Mouse (Mus musculus) hematopoietic stem cell, adult 5-6 weeks (primary cell): Measurements from ENCODE around the gene Ttc33. TPM values are rescaled to one million over a fixed set of nuclear protein-coding genes. Genes with fewer than 3 reads are reported as not detected.

Source experiments
- ATAC-seq, 2 experiments: fragments of 125-278 bp in 1 of 2; replicated peaks in 1 of 2; 2 replicates each; pipeline ENCODE4 v1.8.0; 2016 to 2017; ENCODE audit warnings: inconsistent platforms in 2 of 2, mild to moderate bottlenecking in 2 of 2, moderate number of reproducible peaks in 2 of 2, low read depth in 1 of 2, moderate TSS enrichment in 1 of 2; ENCODE audit not compliant: low FRiP score in 2 of 2, poor library complexity in 2 of 2, severe bottlenecking in 2 of 2, insufficient read depth in 1 of 2, low TSS enrichment in 1 of 2
- total RNA-seq: library from RNA; stranded (forward); fragments of 172-1452, 232-1000 nt; gene quantifications from 2 replicates; pipeline ENCODE4 v1.2.3, GENCODE M21; 2017

Ttc33 gene
- total RNA-seq, 1 experiment from 2014 or later, result 76.6 TPM

- ATAC-seq, result no peak
Measured at GRCm38 (mm10) chr15:5235527-5235926, 50.2 kb downstream of the Ttc33 start.

- peak; percentile 66 to 77; a peak in 3 of 4 replicates for ATAC-seq
Measured at GRCm38 (mm10) chr15:5236538-5236937, 51.2 kb downstream of the Ttc33 start.

- ATAC-seq, result peak; percentile 17 to 41
Measured at GRCm38 (mm10) chr15:5237012-5237660, 51.8 kb downstream of the Ttc33 start.

- no peak for ATAC-seq
Measured at GRCm38 (mm10) chr15:5238073-5238472, 52.7 kb downstream of the Ttc33 start.

- no peak for ATAC-seq
Measured at GRCm38 (mm10) chr15:5238553-5238952, 53.2 kb downstream of the Ttc33 start.

- ATAC-seq, result no peak
Measured at GRCm38 (mm10) chr15:5239361-5239760, 54.0 kb downstream of the Ttc33 start.

GRCm38 (mm10) chr15:5239901-5240300 lies 54.6 kb downstream of the Ttc33 start:
- ATAC-seq, result no peak

- no peak for ATAC-seq
Measured at GRCm38 (mm10) chr15:5240360-5240759, 55.0 kb downstream of the Ttc33 start.

- ATAC-seq, result no peak
Measured at GRCm38 (mm10) chr15:5241304-5242201, 56.2 kb downstream of the Ttc33 start.

- ATAC-seq, result peak in 1 of 2 experiments; percentile 2; a peak in 1 of 4 replicates
Measured at GRCm38 (mm10) chr15:5242241-5243035, 57.1 kb downstream of the Ttc33 start.

GRCm38 (mm10) chr15:5243036-5243958 lies 58.0 kb downstream of the Ttc33 start:
- ATAC-seq, result peak in 1 of 2 experiments; percentile 9; a peak in 1 of 4 replicates

- ATAC-seq, result peak; percentile 82 to 84
Measured at GRCm38 (mm10) chr15:5243959-5244905, 58.9 kb downstream of the Ttc33 start, which contains the start of gene Ptger4. Gene Ptger4 (minus strand): TSS chr15:5244187.

GRCm38 (mm10) chr15:5250182-5250581 lies 64.9 kb downstream of the Ttc33 start:
- peak; percentile 22 to 71; a peak in 2 of 4 replicates for ATAC-seq

- no peak for ATAC-seq
Measured at GRCm38 (mm10) chr15:5260183-5260582, 74.9 kb downstream of the Ttc33 start.

GRCm38 (mm10) chr15:5261004-5261403 lies 75.7 kb downstream of the Ttc33 start:
- peak; percentile 17 to 68; a peak in 1 of 4 replicates for ATAC-seq
